ENCODE assay signal across 18 mouse cellular contexts in the genomic region with DNA sequence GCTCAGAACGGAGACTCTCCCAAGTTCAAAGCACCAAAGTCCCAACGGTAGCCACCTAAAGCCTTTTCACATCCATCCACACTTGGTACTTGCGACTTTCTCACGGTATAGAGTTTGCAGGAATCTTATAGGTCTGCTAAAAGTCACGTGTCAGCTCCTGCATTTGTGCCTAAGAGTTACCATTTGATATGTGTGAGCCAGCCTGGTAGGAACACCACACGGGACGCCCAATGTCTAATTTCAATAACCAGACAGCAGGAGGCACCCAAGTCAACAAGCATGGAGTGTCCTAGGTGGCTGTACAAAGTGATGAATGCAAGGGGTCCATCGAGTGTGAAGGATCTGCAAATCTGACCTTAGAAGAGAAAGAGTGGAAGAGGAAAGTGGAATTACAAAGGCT.
DNase-seq lines count a peak whose midpoint lies in the region; ATAC-seq and TF ChIP-seq lines count a peak whose summit lies in the region.
"Had no signal": no experiment of that assay in that cellular context is flagged by ENCODE, and none has a peak within 500 bp of the region (broad histone marks: within the 10 kb centered on the region; RNA-seq: fewer than 3 reads in every experiment).

No protein-coding gene starts in this region.

- TF ChIP-seq CTCF in left cerebral cortex, adult 2 months (IDR thresholded peaks at IDR 0.05) = no peak; the same call in none of the 2 replicates
- no peak for TF ChIP-seq CTCF in cortical plate, adult 2 months (IDR thresholded peaks at IDR 0.05; ENCODE audit: extremely low read depth, insufficient read depth, low read length)
- TF ChIP-seq CTCF in forebrain, postnatal 0 days (IDR thresholded peaks at IDR 0.05; ENCODE audit: low read depth) = no peak

- ATAC-seq in heart, embryonic 13.5 days (ENCODE audit: extremely low read depth, insufficient number of reproducible peaks, low FRiP score, low TSS enrichment) = no peak
- no peak for ATAC-seq in forebrain, postnatal 0 days

- H3K4me1 ChIP-seq in heart, embryonic 13.5 days = peaks cover 16% of the 10 kb centered on the region
- H3K4me1 ChIP-seq in cortical plate, adult 2 months (ENCODE audit: control insufficient read depth, insufficient read depth, low read length) = 0 out of 2 replicates have a peak, but pooled peaks cover 3% of the 10 kb centered on the region
- H3K4me1 ChIP-seq in forebrain, postnatal 0 days (ENCODE audit: insufficient read depth) = 0 out of 2 replicates have a peak, but pooled peaks cover 6% of the 10 kb centered on the region
- H3K4me1 ChIP-seq: embryonic facial prominence, embryonic 15.5 days had no signal

- H3K27me3 ChIP-seq in heart, embryonic 13.5 days (replicated peaks) = no peaks in the 10 kb centered on the region
- H3K27me3 ChIP-seq in forebrain, postnatal 0 days (ENCODE audit: insufficient read depth, low read length) = no peaks in the 10 kb centered on the region
- H3K27me3 ChIP-seq: embryonic facial prominence, embryonic 15.5 days; midbrain, embryonic 12.5 days had no signal

- no peak for TF ChIP-seq POLR2A in cortical plate, adult 2 months (IDR thresholded peaks at IDR 0.05; ENCODE audit: extremely low read depth, insufficient read depth, low read length)

- H3K4me2 ChIP-seq in heart, embryonic 13.5 days = no peak overlapping the region
- H3K4me2 ChIP-seq in forebrain, postnatal 0 days (ENCODE audit: low read depth) = 0 out of 2 replicates have a peak overlapping the region, but pooled peaks have one; percentile 31
- H3K4me2 ChIP-seq: embryonic facial prominence, embryonic 15.5 days; midbrain, embryonic 12.5 days had no signal

- no peaks in the 10 kb centered on the region for H3K9me3 ChIP-seq in heart, embryonic 13.5 days
- no peaks in the 10 kb centered on the region for H3K9me3 ChIP-seq in forebrain, postnatal 0 days (ENCODE audit: low read length)
- H3K9me3 ChIP-seq: embryonic facial prominence, embryonic 15.5 days; G1E; midbrain, embryonic 12.5 days had no signal

- intact Hi-C loops in heart, postnatal 36 days (cut with DNase I) = no loop called here
- intact Hi-C loops in left cerebral cortex, adult 2 months (cut with DNase I) = no loop called here
- intact Hi-C loops in left cerebral cortex, postnatal 36 days (cut with DNase I) = no loop called here

- H3K9ac ChIP-seq in heart, embryonic 13.5 days = no peak overlapping the region
- H3K9ac ChIP-seq in forebrain, postnatal 0 days = no peak overlapping the region
- H3K9ac ChIP-seq: embryonic facial prominence, embryonic 15.5 days; midbrain, embryonic 12.5 days had no signal

- peak overlapping the region; percentile 21; the same call in 1 of the 2 replicates for H3K27ac ChIP-seq in heart, embryonic 13.5 days (replicated peaks)
- H3K27ac ChIP-seq in left cerebral cortex, adult 2 months = peak overlapping the region; percentile 65
- peak overlapping the region; percentile 23 for H3K27ac ChIP-seq in cortical plate, adult 2 months (ENCODE audit: insufficient read depth, low read length)
- H3K27ac ChIP-seq in forebrain, postnatal 0 days (ENCODE audit: low read depth, low read length) = peak overlapping the region; percentile 88
- H3K27ac ChIP-seq: embryonic facial prominence, embryonic 15.5 days; midbrain, embryonic 12.5 days had no signal

- 78% methylated on average over 8 of the region's 8 CpGs for WGBS in heart, embryonic 13.5 days
- 84% methylated on average over 8 of the region's 8 CpGs for WGBS in forebrain, postnatal 0 days

- DNase-seq in heart, postnatal 36 days = no peak
- no peak for DNase-seq in left cerebral cortex, adult 2 months (ENCODE audit: extremely low spot score in 1 of 2, low spot score in 2 of 2)
- DNase-seq in left cerebral cortex, postnatal 36 days (ENCODE audit: low spot score in 2 of 2) = no peak
- no peak for DNase-seq in forebrain, postnatal 0 days
- DNase-seq in ovary, postnatal 36 days (ENCODE audit: low spot score) = no peak
- DNase-seq: adrenal gland, adult 2 months; cerebellum, adult 9-11 months; embryo, embryonic 11 days; gastrocnemius, postnatal 36 days; kidney, postnatal 4 days; lung, adult 18-20 months; lung, postnatal 4 days; right cerebral cortex, postnatal 25 days had no signal

- 0 out of 2 replicates have a peak, but pooled peaks cover under 1% of the 10 kb centered on the region for H3K36me3 ChIP-seq in heart, embryonic 13.5 days
- no peaks in the 10 kb centered on the region for H3K36me3 ChIP-seq in forebrain, postnatal 0 days (ENCODE audit: insufficient read depth)
- H3K36me3 ChIP-seq: embryonic facial prominence, embryonic 15.5 days; midbrain, embryonic 12.5 days had no signal

- no peak overlapping the region for H3K4me3 ChIP-seq in heart, embryonic 13.5 days
- no peak overlapping the region for H3K4me3 ChIP-seq in left cerebral cortex, adult 2 months
- H3K4me3 ChIP-seq in cortical plate, adult 2 months (ENCODE audit: insufficient read depth, low read length) = no peak overlapping the region
- no peak overlapping the region for H3K4me3 ChIP-seq in forebrain, postnatal 0 days (ENCODE audit: low read depth, low read length)
- H3K4me3 ChIP-seq: embryonic facial prominence, embryonic 15.5 days; midbrain, embryonic 12.5 days had no signal

Comparison
In these comparisons a context has a peak if more than half of its experiments do, and no peak if none do; other contexts are left out.
1. H3K27ac ChIP-seq: peak in every context shown above with its lines; median percentile 88 in forebrain, postnatal 0 days; 65 in left cerebral cortex, adult 2 months; 23 in cortical plate, adult 2 months; 21 in heart, embryonic 13.5 days.